ENCODE assay signal across 8 mouse cellular contexts in the genomic region with DNA sequence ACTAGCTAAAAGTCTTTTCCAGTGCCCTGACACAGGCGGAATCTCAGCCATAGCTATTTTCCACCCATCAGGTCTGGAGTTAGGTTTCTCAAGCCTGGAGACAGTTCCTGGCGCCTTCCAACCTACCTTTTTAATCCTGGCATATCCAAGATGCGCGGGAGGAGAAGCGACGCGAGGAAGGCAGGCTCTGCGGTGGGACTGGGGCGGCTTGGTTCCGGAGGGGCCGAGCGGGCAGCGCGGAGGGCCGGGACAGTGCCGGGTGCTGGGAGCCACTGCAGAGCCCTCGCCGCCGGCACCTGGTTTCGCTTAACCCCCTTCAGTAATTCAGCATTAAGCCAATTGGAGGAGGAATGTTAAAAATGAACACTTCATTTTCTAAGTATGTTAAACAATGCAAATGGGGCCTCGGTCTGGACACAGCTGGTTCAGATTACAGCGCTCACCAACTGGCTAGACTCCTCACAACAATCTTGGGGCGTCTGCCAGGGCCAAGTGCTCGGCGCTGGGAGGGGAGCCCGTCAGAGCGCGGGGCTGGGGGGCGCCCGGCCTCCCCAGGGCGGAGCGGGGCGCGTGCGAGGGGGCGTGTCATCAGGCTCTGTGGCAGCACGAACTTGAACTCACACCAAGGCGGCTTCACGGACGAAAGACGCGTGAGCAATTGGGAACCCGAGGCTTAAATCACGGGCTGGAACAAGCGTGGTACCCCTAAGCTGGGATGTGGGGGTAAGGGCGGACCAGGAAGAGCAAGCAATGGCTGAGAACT. TPM values are rescaled to one million over a fixed set of nuclear protein-coding genes. Genes with fewer than 3 reads are reported as not detected.
DNase-seq lines count a peak whose midpoint lies in the region; ATAC-seq and TF ChIP-seq lines count a peak whose summit lies in the region.

A gene (minus strand): TSS at position 448 of the 763 bp plus-strand sequence.

- peak within 1 kb of the TSS; percentile 66 for H3K9ac ChIP-seq in hindbrain, embryonic 13.5 days
- peak within 1 kb of the TSS; percentile 60 for H3K9ac ChIP-seq in limb, embryonic 11.5 days (ENCODE audit: low read length)
- H3K9ac ChIP-seq in stomach, embryonic 15.5 days, result 0 out of 2 replicates have a peak within 1 kb of the TSS, but pooled peaks have one; percentile 21

- H3K4me3 ChIP-seq in gastrocnemius, adult 2 months, result peak within 1 kb of the TSS; percentile 78
- peak within 1 kb of the TSS; percentile 53 for H3K4me3 ChIP-seq in hindbrain, embryonic 13.5 days
- H3K4me3 ChIP-seq in limb, embryonic 11.5 days (ENCODE audit: low read depth, low read length), result peak within 1 kb of the TSS; percentile 44
- H3K4me3 ChIP-seq in midbrain, embryonic 10.5 days, result peak within 1 kb of the TSS; percentile 65
- H3K4me3 ChIP-seq in stomach, embryonic 15.5 days (replicated peaks), result peak within 1 kb of the TSS; percentile 49

- DNase-seq in NIH3T3 (ENCODE audit: low read depth), result peak; percentile 95
- DNase-seq in adrenal gland, postnatal 4 days (ENCODE audit: low spot score in 2 of 2), result peak in 1 of 2 experiments; percentile 11
- DNase-seq in gastrocnemius, adult 2 months, result peak; percentile 85
- DNase-seq in limb, embryonic 11.5 days (ENCODE audit: low spot score), result peak; percentile 80
- peak; percentile 62 for DNase-seq in midbrain, embryonic 10.5 days (ENCODE audit: low spot score)
- no peak for DNase-seq in cerebellum, adult 9-11 months

- intact Hi-C loops in gastrocnemius, adult 2 months (cut with DNase I), result loop anchor here (5.0 kb wide), 1 partner anchor 56 kb away; no protein-coding TSS in a partner anchor

- TF ChIP-seq CTCF in gastrocnemius, adult 2 months (IDR thresholded peaks at IDR 0.05), result no peak

- ATAC-seq in hindbrain, embryonic 13.5 days (ENCODE audit: low FRiP score), result peak; percentile 68
- peak; percentile 88 for ATAC-seq in limb, embryonic 11.5 days (ENCODE audit: insufficient number of reproducible peaks, low FRiP score, low TSS enrichment, low read depth)
- peak; percentile 80 for ATAC-seq in stomach, embryonic 15.5 days (ENCODE audit: insufficient read depth, low FRiP score, low read depth)

- H3K4me1 ChIP-seq in hindbrain, embryonic 13.5 days (replicated peaks), result peaks cover 17% of the 10 kb centered on the region
- H3K4me1 ChIP-seq in limb, embryonic 11.5 days (ENCODE audit: control insufficient read depth, insufficient read depth, low read length), result 0 out of 2 replicates have a peak, but pooled peaks cover 2% of the 10 kb centered on the region
- peaks cover 16% of the 10 kb centered on the region for H3K4me1 ChIP-seq in midbrain, embryonic 10.5 days
- H3K4me1 ChIP-seq in stomach, embryonic 15.5 days, result peaks cover 14% of the 10 kb centered on the region; the same call in 1 of the 2 replicates

- peak within 1 kb of the TSS; percentile 86 for H3K27ac ChIP-seq in gastrocnemius, adult 2 months
- H3K27ac ChIP-seq in hindbrain, embryonic 13.5 days, result no peak within 1 kb of the TSS
- H3K27ac ChIP-seq in limb, embryonic 11.5 days (replicated peaks; ENCODE audit: low read depth, low read length), result peak within 1 kb of the TSS; percentile 76
- H3K27ac ChIP-seq in midbrain, embryonic 10.5 days (replicated peaks), result peak within 1 kb of the TSS; percentile 63; the same call in 1 of the 2 replicates
- peak within 1 kb of the TSS; percentile 83 for H3K27ac ChIP-seq in stomach, embryonic 15.5 days

- peak within 1 kb of the TSS; percentile 95 for H3K4me2 ChIP-seq in hindbrain, embryonic 13.5 days
- peak within 1 kb of the TSS; percentile 87 for H3K4me2 ChIP-seq in limb, embryonic 11.5 days (ENCODE audit: low read depth, severe bottlenecking)
- peak within 1 kb of the TSS; percentile 96 for H3K4me2 ChIP-seq in stomach, embryonic 15.5 days

- no peaks in the 10 kb centered on the region for H3K36me3 ChIP-seq in hindbrain, embryonic 13.5 days
- H3K36me3 ChIP-seq in limb, embryonic 11.5 days (ENCODE audit: control insufficient read depth, insufficient read depth, low read length), result no peaks in the 10 kb centered on the region
- no peaks in the 10 kb centered on the region for H3K36me3 ChIP-seq in midbrain, embryonic 10.5 days
- H3K36me3 ChIP-seq in stomach, embryonic 15.5 days, result no peaks in the 10 kb centered on the region

- H3K27me3 ChIP-seq in hindbrain, embryonic 13.5 days, result peaks cover 33% of the 10 kb centered on the region
- no peaks in the 10 kb centered on the region for H3K27me3 ChIP-seq in limb, embryonic 11.5 days (ENCODE audit: control insufficient read depth, insufficient read depth, low read length)
- peaks cover 46% of the 10 kb centered on the region for H3K27me3 ChIP-seq in midbrain, embryonic 10.5 days (ENCODE audit: low read depth, poor library complexity, severe bottlenecking)
- no peaks in the 10 kb centered on the region for H3K27me3 ChIP-seq in stomach, embryonic 15.5 days (replicated peaks)

- under 1% methylated on average over 46 of the region's 46 CpGs for WGBS in hindbrain, embryonic 13.5 days
- WGBS in limb, embryonic 11.5 days, result under 1% methylated on average over 46 of the region's 46 CpGs
- 2% methylated on average over 46 of the region's 46 CpGs for WGBS in midbrain, embryonic 10.5 days
- WGBS in stomach, embryonic 15.5 days, result under 1% methylated on average over 46 of the region's 46 CpGs

- H3K9me3 ChIP-seq in hindbrain, embryonic 13.5 days, result no peaks in the 10 kb centered on the region
- H3K9me3 ChIP-seq in limb, embryonic 11.5 days (ENCODE audit: control insufficient read depth, low read length), result no peaks in the 10 kb centered on the region
- H3K9me3 ChIP-seq in midbrain, embryonic 10.5 days (replicated peaks), result no peaks in the 10 kb centered on the region
- H3K9me3 ChIP-seq in stomach, embryonic 15.5 days, result no peaks in the 10 kb centered on the region

RNA-seq across cellular contexts. Expression of the gene that starts here (rescaled TPM):
- 10 to 100 TPM; 78.4 to 96.9 TPM for total RNA-seq in adrenal gland, postnatal 4 days (2021)
- 10 to 100 TPM; 12.1 to 18.6 TPM for total RNA-seq in gastrocnemius, adult 2 months (2021)
- polyA plus RNA-seq in hindbrain, embryonic 13.5 days (2015; fragmentation: Nextera tagmentation; extraction: Ambion mirVana), result 5.6 and 7.6 TPM in 2 replicates
- polyA plus RNA-seq in limb, embryonic 11.5 days (2014; fragmentation: Nextera tagmentation; extraction: Ambion mirVana), result 15.9 and 16.7 TPM in 2 replicates
- polyA plus RNA-seq in midbrain, embryonic 10.5 days (2016; fragmentation: Nextera tagmentation; extraction: Ambion mirVana), result 11.4 and 13.9 TPM in 2 replicates
- polyA plus RNA-seq in stomach, embryonic 15.5 days (2015; fragmentation: Nextera tagmentation; extraction: Ambion mirVana), result 51.7 and 61.1 TPM in 2 replicates

Comparison
In these comparisons a context has a peak if more than half of its experiments do, and no peak if none do; other contexts are left out.
1. RNA of the gene that starts here (total RNA-seq): 78.4 to 96.9 TPM in adrenal gland, postnatal 4 days; 12.1 to 18.6 TPM in gastrocnemius, adult 2 months; every median in the first group is over 4 times any median in the second.
2. Peak in every context shown above with its lines, with median percentiles within 50 percentile points of each other: H3K4me3 ChIP-seq, ATAC-seq, H3K4me2 ChIP-seq and H3K9ac ChIP-seq.